Mouse (Mus musculus) cerebellum, adult 2 months (tissue): ENCODE measurements around the gene Iqca.

Experiments used
- CTCF ChIP-seq: fragments of 200-500 bp; IDR thresholded peaks from 2 replicates; pipeline ENCODE4 v1.5.1; 2011; ENCODE audit warnings: low read depth, mild to moderate bottlenecking, control low read depth, low read length, moderate library complexity, borderline replicate concordance; ENCODE audit not compliant: insufficient read depth
- POLR2A ChIP-seq: fragments of 200-500 bp; IDR thresholded peaks from 2 replicates; pipeline ENCODE4 v1.6.1; 2011; ENCODE audit warnings: low read length, control low read depth, borderline replicate concordance; ENCODE audit not compliant: insufficient read depth

DNA sequence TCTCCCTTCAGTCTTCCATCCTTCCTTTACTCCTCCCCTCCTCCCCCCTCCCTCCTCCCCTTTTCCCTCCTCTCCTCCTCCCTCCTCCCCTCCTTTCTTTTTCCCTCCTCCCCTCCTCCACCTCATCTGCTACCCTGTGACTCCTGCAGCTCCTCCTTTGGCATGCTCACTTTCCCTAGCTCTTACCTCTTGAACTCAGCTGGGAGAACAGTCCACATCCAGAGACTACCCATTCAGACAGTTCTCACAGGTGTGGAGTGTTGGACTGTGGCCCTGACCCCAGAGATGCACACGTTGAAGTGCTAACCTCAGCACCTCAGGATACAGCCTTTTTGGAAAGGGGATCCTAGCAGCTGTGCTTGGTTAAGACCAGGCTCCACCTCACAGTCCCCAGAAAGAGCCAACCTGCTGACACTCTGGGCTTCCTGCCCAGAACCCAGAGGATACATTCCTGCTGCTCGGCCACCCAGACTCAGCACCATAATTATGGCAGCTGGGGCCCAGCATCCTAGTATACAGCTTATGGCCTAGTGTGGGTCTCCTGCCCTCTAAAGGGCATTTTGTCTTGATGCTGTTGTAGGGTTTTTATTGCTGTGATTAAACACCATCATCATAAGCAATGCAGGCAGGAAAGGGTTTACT, 41.9 kb downstream of the Iqca start:
- TF ChIP-seq CTCF (no peak), POLR2A (no peak)
